Mouse (Mus musculus) intestine, embryonic 15.5 days (tissue): ENCODE measurements at regions not wholly inside any gene's neighbourhood (a gene's known extent, or its start where the extent isn't known, plus 50 kb on each side); places are given as distances from the start of the nearest gene placed in this dataset.

Experiments used
- ATAC-seq: fragments of 200-750 bp; cut with Nextera tagmentation; 2 replicates; pipeline ENCODE4 v1.8.0; 2017; ENCODE audit warnings: moderate TSS enrichment, moderate library complexity
- H3K27ac ChIP-seq: fragments of 300-500 bp; sonication (generic); 2 replicates; pipeline ENCODE4 v1.5.1; 2015; ENCODE audit warnings: mild to moderate bottlenecking, inconsistent platforms
- H3K27me3 ChIP-seq: fragments of 300-500 bp; sonication (generic); replicated peaks from 2 replicates; pipeline ENCODE4 v1.6.1; 2015; ENCODE audit warnings: inconsistent platforms
- H3K36me3 ChIP-seq: fragments of 300-500 bp; sonication (generic); 2 replicates; pipeline ENCODE4 v1.6.1; 2015; ENCODE audit warnings: inconsistent platforms
- H3K4me1 ChIP-seq: fragments of 300-500 bp; sonication (generic); replicated peaks from 2 replicates; pipeline ENCODE4 v1.6.1; 2015; ENCODE audit warnings: inconsistent platforms
- H3K4me2 ChIP-seq: fragments of 300-500 bp; sonication (generic); replicated peaks from 2 replicates; pipeline ENCODE4 v1.6.1; 2015; ENCODE audit warnings: mild to moderate bottlenecking, inconsistent platforms
- H3K4me3 ChIP-seq: fragments of 300-500 bp; sonication (generic); replicated peaks from 2 replicates; pipeline ENCODE4 v1.5.1; 2015; ENCODE audit warnings: inconsistent platforms
- H3K9ac ChIP-seq: fragments of 300-500 bp; sonication (generic); 2 replicates; pipeline ENCODE4 v1.6.1; 2015; ENCODE audit warnings: inconsistent platforms
- H3K9me3 ChIP-seq: fragments of 300-500 bp; sonication (generic); 2 replicates; pipeline ENCODE4 v1.6.1; 2016; ENCODE audit warnings: inconsistent platforms
- WGBS: fragments of 180-500 bp; shearing (Covaris S2); methylation state at CpG from one replicate; pipeline ENCODE4 v1.1.7; 2015; 5-methylcytosine and 5-hydroxymethylcytosine counted together

DNA sequence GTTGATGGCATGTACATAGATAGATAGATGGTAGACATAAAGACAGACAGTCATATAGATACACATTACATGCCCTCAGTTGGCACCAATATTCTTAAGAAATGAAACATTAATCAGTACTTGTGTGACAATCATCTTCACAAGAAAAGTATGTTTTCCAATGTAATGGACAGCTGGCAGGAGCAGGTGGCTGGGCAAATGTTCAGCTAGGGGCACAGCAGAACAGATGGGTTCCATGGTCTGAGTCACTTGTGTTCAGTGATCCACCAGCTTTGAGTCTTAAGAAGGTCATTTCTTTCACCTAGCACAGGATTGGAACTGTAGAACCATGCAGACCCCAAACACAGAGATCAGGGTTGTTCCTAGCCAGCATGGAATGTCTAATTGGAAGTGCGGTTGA is 2631.2 kb upstream of the 5930422O12Rik start:
- Histone ChIP-seq H3K9ac (no peak overlapping the region), H3K4me1 (no peaks in the 10 kb centered on the region), H3K4me2 (no peak overlapping the region), H3K27me3 (no peaks in the 10 kb centered on the region), H3K4me3 (no peak overlapping the region), H3K36me3 (no peaks in the 10 kb centered on the region), H3K9me3 (no peaks in the 10 kb centered on the region), H3K27ac (no peak overlapping the region)
- WGBS, result 90% methylated on average over 1 of the region's 1 CpGs
- ATAC-seq, result no peak

DNA sequence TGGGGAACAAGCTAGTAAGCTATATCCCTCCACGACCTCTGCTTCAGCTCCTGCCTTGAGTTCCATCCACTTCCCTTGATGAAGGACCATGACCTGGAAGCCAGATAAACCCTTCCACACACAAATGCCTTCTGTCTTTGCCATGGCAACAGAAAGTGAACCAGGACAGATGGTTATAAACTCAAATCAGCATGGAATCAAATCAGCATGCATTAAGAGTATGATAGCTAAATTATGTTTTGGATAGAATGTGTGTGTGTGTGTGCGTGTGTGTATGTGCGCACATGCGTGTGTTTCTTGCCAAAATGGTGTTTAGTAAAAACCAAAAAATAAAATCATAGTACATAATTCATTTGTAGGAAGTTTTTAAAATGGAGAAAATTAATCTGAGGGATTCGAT is 2611.5 kb upstream of the 5930422O12Rik start:
- Histone ChIP-seq H3K27me3 (no peaks in the 10 kb centered on the region), H3K4me2 (no peak overlapping the region), H3K4me3 (no peak overlapping the region), H3K9me3 (no peaks in the 10 kb centered on the region), H3K36me3 (no peaks in the 10 kb centered on the region), H3K27ac (no peak overlapping the region), H3K9ac (no peak overlapping the region), H3K4me1 (no peaks in the 10 kb centered on the region)
- ATAC-seq, result no peak
- 89% methylated on average over 5 of the region's 5 CpGs for WGBS

DNA sequence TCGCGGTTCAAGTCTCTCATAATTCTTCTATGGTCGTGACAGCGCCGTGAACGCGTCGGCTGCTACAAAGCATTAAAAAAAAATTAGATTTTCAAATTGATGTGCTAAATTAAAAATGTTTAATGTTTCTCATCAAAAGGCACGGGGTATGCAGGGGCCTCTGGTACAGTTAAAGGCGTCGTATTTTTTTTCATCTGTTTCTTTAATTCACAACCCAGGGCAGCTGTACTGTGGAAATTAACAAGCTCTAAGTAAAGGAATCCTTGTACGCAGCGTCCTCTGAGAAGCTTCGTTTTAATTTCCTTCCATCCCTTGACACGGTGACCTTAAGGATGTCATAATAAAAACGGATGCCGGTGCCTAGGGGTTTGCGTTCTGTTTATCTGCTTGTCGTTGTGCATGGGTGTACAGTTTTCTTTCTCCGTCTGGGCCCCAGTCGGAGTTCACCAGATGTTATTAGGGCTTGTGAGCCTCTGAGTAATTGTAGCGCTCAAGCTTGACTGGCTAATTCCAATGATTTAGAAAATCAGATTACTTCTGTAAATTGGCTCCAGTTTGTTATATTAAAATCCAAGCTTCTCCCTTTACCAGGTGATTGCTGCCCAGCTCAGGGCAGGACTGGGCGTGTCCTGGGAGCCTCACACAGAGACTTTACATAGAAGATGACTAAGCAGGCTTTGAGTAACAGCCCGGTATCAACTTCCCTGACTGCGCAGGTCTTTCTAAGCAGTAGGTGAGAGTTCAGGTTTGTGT is 2605.5 kb upstream of the 5930422O12Rik start:
- WGBS, result 70% methylated on average over 25 of the region's 25 CpGs

DNA sequence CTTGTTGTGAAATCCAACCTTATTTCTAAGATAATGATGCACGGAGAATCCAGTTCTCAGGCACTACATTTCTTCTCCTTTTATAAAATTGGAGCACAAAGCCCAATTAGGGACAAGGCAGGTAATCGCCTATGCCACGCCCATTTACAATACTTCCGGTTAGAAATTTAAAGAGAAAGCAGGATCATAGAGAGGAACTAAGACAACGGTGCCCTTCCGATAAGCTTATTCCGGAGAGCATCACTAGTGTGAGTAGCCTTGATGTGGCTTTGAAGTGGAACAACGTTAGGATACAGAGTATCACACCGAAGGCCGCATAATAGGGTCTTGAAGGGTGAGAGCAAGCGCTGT is 2604.9 kb upstream of the 5930422O12Rik start:
- Histone ChIP-seq H3K9me3 (no peaks in the 10 kb centered on the region), H3K4me1 (no peaks in the 10 kb centered on the region), H3K36me3 (no peaks in the 10 kb centered on the region), H3K9ac (no peak overlapping the region), H3K27me3 (no peaks in the 10 kb centered on the region), H3K4me2 (no peak overlapping the region), H3K27ac (no peak overlapping the region), H3K4me3 (no peak overlapping the region)
- peak; percentile 28; the same call in 1 of the 2 replicates for ATAC-seq
- 90% methylated on average over 11 of the region's 11 CpGs for WGBS

More for the DNA sequence above, 2605.5 kb upstream of the 5930422O12Rik start:
- Histone ChIP-seq H3K4me2 (no peak overlapping the region), H3K36me3 (no peaks in the 10 kb centered on the region), H3K27me3 (no peaks in the 10 kb centered on the region), H3K9ac (no peak overlapping the region), H3K9me3 (no peaks in the 10 kb centered on the region), H3K4me3 (no peak overlapping the region), H3K27ac (no peak overlapping the region), H3K4me1 (no peaks in the 10 kb centered on the region)
- peak; percentile 93 for ATAC-seq

DNA sequence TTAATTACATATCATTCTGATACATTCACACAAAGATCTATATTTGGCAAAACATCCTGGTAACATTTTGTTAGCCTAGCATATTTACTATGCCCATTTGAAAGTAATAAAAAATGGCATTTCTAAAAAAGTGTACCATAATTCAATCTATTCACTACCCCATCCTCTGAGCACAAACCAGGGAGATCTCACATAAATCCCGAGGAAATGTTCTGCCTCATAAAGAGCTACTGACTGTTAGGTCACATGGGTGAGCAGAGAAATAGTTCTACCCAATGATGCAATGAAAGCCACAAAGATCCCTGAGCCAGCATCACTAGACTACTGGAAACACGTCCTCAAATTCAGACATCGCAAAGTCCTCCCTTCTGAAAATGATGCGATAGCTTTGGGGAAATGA is 2602.5 kb upstream of the 5930422O12Rik start:
- Histone ChIP-seq H3K9ac (no peak overlapping the region), H3K36me3 (no peaks in the 10 kb centered on the region), H3K4me1 (no peaks in the 10 kb centered on the region), H3K4me3 (no peak overlapping the region), H3K9me3 (no peaks in the 10 kb centered on the region), H3K27ac (no peak overlapping the region), H3K27me3 (no peaks in the 10 kb centered on the region), H3K4me2 (no peak overlapping the region)
- 74% methylated on average over 4 of the region's 4 CpGs for WGBS
- no peak for ATAC-seq

DNA sequence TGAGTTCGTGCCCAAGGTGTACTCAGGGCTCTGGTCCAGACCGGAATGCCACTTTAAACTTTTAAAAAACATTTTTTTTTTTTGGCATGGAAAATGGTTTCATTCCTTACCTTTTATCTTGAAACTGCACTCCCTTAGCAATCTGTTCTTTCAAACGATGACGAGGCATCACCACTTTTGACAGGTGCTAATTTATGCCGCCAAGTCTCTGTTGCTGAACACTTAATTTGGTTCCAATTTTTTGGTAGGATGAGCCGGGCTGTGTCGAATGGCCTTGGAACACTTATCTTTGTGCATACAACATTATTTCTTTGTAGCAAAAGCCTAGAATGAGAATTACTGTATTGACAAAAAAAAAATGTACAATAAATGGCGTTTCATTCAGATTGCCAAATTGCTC is 2590.5 kb upstream of the 5930422O12Rik start:
- Histone ChIP-seq H3K27ac (no peak overlapping the region), H3K4me3 (no peak overlapping the region), H3K27me3 (no peaks in the 10 kb centered on the region), H3K36me3 (no peaks in the 10 kb centered on the region), H3K9ac (no peak overlapping the region), H3K4me1 (no peaks in the 10 kb centered on the region), H3K4me2 (no peak overlapping the region), H3K9me3 (no peaks in the 10 kb centered on the region)
- WGBS, result 86% methylated on average over 8 of the region's 8 CpGs
- ATAC-seq, result no peak

GRCm38 (mm10) chr8:30840064-30840463 is 2588.4 kb upstream of the 5930422O12Rik start:
- Histone ChIP-seq H3K36me3 (no peaks in the 10 kb centered on the region), H3K27ac (no peak overlapping the region), H3K4me1 (no peaks in the 10 kb centered on the region), H3K4me3 (no peak overlapping the region), H3K9ac (no peak overlapping the region), H3K4me2 (no peak overlapping the region), H3K9me3 (no peaks in the 10 kb centered on the region), H3K27me3 (no peaks in the 10 kb centered on the region)
- 0 out of 2 replicates have a peak, but pooled peaks have one; percentile 34 for ATAC-seq
- WGBS, result 34% methylated on average over 8 of the region's 8 CpGs

- H3K4me1 ChIP-seq, result no peaks in the 10 kb centered on the region
- no peak for ATAC-seq
- H3K27ac ChIP-seq, result no peak overlapping the region
- no peak overlapping the region for H3K4me3 ChIP-seq
- no peak overlapping the region for H3K9ac ChIP-seq
- H3K36me3 ChIP-seq, result no peaks in the 10 kb centered on the region
- H3K27me3 ChIP-seq, result no peaks in the 10 kb centered on the region
- WGBS, result 47% methylated on average over 4 of the region's 4 CpGs
- no peaks in the 10 kb centered on the region for H3K9me3 ChIP-seq
- H3K4me2 ChIP-seq, result no peak overlapping the region
These were observed 2565.5 kb upstream of the 5930422O12Rik start for GRCm38 (mm10) chr8:30863017-30863416.

GRCm38 (mm10) chr8:30906044-30906695 is 2522.3 kb upstream of the 5930422O12Rik start:
- Histone ChIP-seq H3K4me1 (no peaks in the 10 kb centered on the region), H3K27ac (no peak overlapping the region), H3K4me2 (no peak overlapping the region), H3K4me3 (no peak overlapping the region), H3K36me3 (no peaks in the 10 kb centered on the region), H3K9me3 (no peaks in the 10 kb centered on the region), H3K27me3 (no peaks in the 10 kb centered on the region), H3K9ac (no peak overlapping the region)
- 88% methylated on average over 11 of the region's 11 CpGs for WGBS
- ATAC-seq, result no peak

- no peak overlapping the region for H3K9ac ChIP-seq
- H3K36me3 ChIP-seq, result no peaks in the 10 kb centered on the region
- H3K4me2 ChIP-seq, result no peak overlapping the region
- H3K9me3 ChIP-seq, result no peaks in the 10 kb centered on the region
- 42% methylated on average over 5 of the region's 5 CpGs for WGBS
- peak; percentile 47; the same call in 1 of the 2 replicates for ATAC-seq
- H3K4me1 ChIP-seq, result 0 out of 2 replicates have a peak, but pooled peaks cover 4% of the 10 kb centered on the region
- H3K4me3 ChIP-seq, result no peak overlapping the region
- H3K27ac ChIP-seq, result no peak overlapping the region
- H3K27me3 ChIP-seq, result no peaks in the 10 kb centered on the region
These were observed 2514.8 kb upstream of the 5930422O12Rik start for GRCm38 (mm10) chr8:30913664-30914063.

DNA sequence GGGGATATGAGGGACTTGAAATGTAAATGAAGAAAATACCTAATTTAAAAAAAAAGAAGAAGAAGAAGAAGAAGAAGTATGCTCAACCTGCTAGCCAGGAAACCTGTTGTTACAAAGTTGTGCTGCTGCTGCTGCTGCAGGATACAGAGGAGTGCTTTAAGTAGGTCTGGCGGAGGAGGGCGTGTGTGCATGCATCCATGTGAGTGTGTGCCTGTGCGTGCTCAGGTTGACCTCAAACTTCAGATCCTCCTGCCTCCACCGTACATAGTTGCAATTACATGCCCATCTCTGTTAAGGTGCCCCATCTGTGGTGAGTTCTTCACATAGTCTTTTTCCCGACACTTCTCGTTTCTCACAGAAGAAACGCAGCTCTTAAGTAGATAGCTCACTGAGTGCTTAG is 2513.4 kb upstream of the 5930422O12Rik start:
- Histone ChIP-seq H3K27ac (no peak overlapping the region), H3K4me3 (no peak overlapping the region), H3K27me3 (no peaks in the 10 kb centered on the region), H3K4me1 (0 out of 2 replicates have a peak, but pooled peaks cover 4% of the 10 kb centered on the region), H3K9ac (no peak overlapping the region), H3K36me3 (no peaks in the 10 kb centered on the region), H3K9me3 (no peaks in the 10 kb centered on the region), H3K4me2 (peak overlapping the region; percentile 81)
- 64% methylated on average over 7 of the region's 7 CpGs for WGBS
- no peak for ATAC-seq

DNA sequence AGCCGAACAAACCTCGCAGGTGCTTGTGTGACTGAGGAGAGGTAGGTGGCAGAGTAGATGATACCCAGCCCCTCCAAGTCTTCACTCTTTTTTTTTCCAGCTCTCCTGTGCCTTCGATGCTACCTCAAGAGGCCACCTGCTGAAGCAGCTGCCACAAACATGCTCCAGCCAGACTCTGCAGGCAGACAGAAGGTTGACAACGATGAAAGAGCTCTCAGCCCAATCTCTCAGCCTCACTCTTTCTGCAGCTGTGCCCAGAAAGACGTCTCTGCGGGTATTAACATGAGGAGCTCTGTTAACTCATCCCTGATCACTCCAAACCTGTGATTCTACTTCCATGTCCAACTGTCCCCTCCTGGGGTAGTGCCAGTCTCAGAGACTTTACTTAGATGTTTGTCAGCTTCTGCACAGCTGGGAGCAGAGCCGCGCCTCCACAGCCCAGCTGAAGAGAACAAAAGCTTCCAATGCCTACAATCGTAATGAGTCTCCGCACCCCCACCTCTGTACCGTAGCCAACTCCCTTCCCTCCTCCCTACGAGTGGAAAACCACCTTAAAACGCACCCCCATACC is 2512.8 kb upstream of the 5930422O12Rik start:
- Histone ChIP-seq H3K4me1 (0 out of 2 replicates have a peak, but pooled peaks cover 4% of the 10 kb centered on the region), H3K27me3 (no peaks in the 10 kb centered on the region), H3K9ac (0 out of 2 replicates have a peak overlapping the region, but pooled peaks have one; percentile 34), H3K36me3 (no peaks in the 10 kb centered on the region), H3K4me2 (peak overlapping the region; percentile 81), H3K27ac (no peak overlapping the region), H3K9me3 (no peaks in the 10 kb centered on the region), H3K4me3 (peak overlapping the region; percentile 36)
- ATAC-seq, result peak; percentile 47; the same call in 1 of the 2 replicates
- 12% methylated on average over 13 of the region's 13 CpGs for WGBS
